Mouse (Mus musculus): ENCODE results near the gene Gm5089.

- TF ChIP-seq CTCF (IDR thresholded peaks at IDR 0.05; ENCODE audit: low read depth): no peak
- no peak for TF ChIP-seq EP300 (IDR thresholded peaks at IDR 0.05; ENCODE audit: low read depth)
These were observed 14.1 kb upstream of the Gm5089 start, which contains the start of gene Zic5 for GRCm38 (mm10) chr14:122464763-122465741.
